Mouse (Mus musculus) limb, embryonic 14.5 days (tissue): ENCODE data around the gene Fus. TPM values are rescaled to one million over a fixed set of nuclear protein-coding genes. Genes with fewer than 3 reads are reported as not detected.
"Not testable (repeated sequence)": the region's sequence is repeated elsewhere in the genome, so short reads cannot be mapped to it uniquely, and the experiment has no call there.

ENCODE experiments used
- ATAC-seq: fragments of 200-750 bp; cut with Nextera tagmentation; 2 replicates; pipeline ENCODE4 v1.8.0; 2017; ENCODE audit warnings: low read depth, moderate number of reproducible peaks, moderate TSS enrichment; ENCODE audit not compliant: low FRiP score
- DNase-seq: peaks from one replicate; pipeline ENCODE4 v3.0.0-alpha.2; 2015; ENCODE audit warnings: low spot score
- H3K27ac ChIP-seq: fragments of 300-500 bp; sonication (generic); replicated peaks from 2 replicates; pipeline ENCODE4 v1.5.1; 2014; ENCODE audit warnings: low read depth, mild to moderate bottlenecking, low read length, moderate library complexity, mixed read lengths
- H3K27me3 ChIP-seq: fragments of 300-500 bp; sonication (generic); 2 replicates; pipeline ENCODE4 v1.6.1; 2014; ENCODE audit warnings: low read length, mixed read lengths; ENCODE audit not compliant: control insufficient read depth, insufficient read depth
- H3K36me3 ChIP-seq: fragments of 300-500 bp; sonication (generic); 2 replicates; pipeline ENCODE4 v1.6.1; 2014; ENCODE audit warnings: mild to moderate bottlenecking, low read length, moderate library complexity, mixed read lengths; ENCODE audit not compliant: control insufficient read depth, insufficient read depth
- H3K4me1 ChIP-seq: fragments of 300-500 bp; sonication (generic); 2 replicates; pipeline ENCODE4 v1.6.1; 2014; ENCODE audit warnings: antibody characterized with exemption, low read length, mixed read lengths; ENCODE audit not compliant: control insufficient read depth, insufficient read depth
- H3K4me2 ChIP-seq: fragments of 300-500 bp; sonication (generic); replicated peaks from 2 replicates; pipeline ENCODE4 v1.6.1; 2014; ENCODE audit warnings: low read depth, mild to moderate bottlenecking, low read length, moderate library complexity; ENCODE audit not compliant: severe bottlenecking
- H3K4me3 ChIP-seq: fragments of 300-500 bp; sonication (generic); replicated peaks from 2 replicates; pipeline ENCODE4 v1.5.1; 2014; ENCODE audit warnings: low read length
- H3K9ac ChIP-seq: fragments of 300-500 bp; sonication (generic); 2 replicates; pipeline ENCODE4 v1.6.1; 2014; ENCODE audit warnings: mild to moderate bottlenecking, low read depth, low read length, moderate library complexity; ENCODE audit not compliant: severe bottlenecking
- H3K9me3 ChIP-seq: fragments of 300-500 bp; sonication (generic); 2 replicates; pipeline ENCODE4 v1.6.1; 2016; ENCODE audit warnings: low read length; ENCODE audit not compliant: control insufficient read depth
- POLR2A ChIP-seq: fragments of 200-500 bp; IDR thresholded peaks from 2 replicates; pipeline ENCODE4 v1.8.0; 2012; ENCODE audit warnings: inconsistent platforms, mild to moderate bottlenecking, moderate library complexity, borderline replicate concordance; ENCODE audit not compliant: insufficient read depth, insufficient read length; ENCODE audit errors: extremely low read depth
- WGBS: fragments of 180-500 bp; shearing (Covaris S2); extraction: QIAGEN DNeasy Blood & Tissue Kit; methylation state at CpG from one replicate; pipeline ENCODE4 v1.1.7; 2014; 5-methylcytosine and 5-hydroxymethylcytosine counted together
- polyA plus RNA-seq, 2 experiments: library from polyadenylated mRNA; depleted of rRNA in 1 of 2; stranded (reverse) in 1 of 2; unstranded in 1 of 2; fragments of >200 nt; fragmentation: Nextera tagmentation in 1 of 2; extraction: Ambion mirVana in 1 of 2; gene quantifications; 2 replicates each; pipeline versions ENCODE4 v1.2.1 to v1.2.3; 2012 to 2014

The Fus gene
- polyA plus RNA-seq, 2 experiments: 60.9 to 999 TPM

DNA sequence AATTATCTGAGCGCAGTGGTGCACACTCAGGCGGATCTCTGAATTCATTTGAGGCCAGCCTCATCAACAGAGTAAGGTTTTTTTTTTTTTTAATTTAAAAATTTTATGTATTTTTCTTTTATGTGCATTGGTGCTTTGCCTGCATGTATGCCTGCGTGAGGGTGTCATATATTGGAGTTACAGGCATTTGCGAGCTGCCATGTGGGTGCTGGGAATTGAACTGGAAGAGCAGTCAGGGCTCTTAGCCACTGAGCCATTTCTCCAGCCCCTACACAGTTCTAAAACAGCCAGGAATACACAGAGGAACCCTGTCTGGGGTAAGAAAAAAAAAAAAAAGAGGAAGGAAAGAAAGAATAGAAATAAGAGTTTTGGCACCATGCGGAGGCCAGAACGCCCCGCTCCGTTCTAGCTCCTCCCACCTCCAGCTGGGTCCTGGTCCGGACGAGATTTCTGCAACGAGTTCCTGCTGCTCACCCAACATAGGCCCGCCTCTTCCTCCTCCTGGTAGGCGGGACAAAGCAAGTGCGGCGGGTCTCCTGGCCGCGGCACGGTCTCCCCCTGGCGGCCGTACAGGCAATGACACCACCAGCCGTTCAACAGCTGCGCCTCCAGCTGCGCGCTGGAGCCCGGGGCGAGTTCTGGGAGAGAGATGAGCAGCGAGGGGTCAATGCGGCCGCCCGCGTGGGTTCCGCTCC is 32.1 kb upstream of the Fus start:
- H3K4me3 ChIP-seq: peak overlapping the region; percentile 76
- peak; percentile 95 for DNase-seq
- H3K9ac ChIP-seq: peak overlapping the region; percentile 75
- peak; percentile 96 for ATAC-seq
- 0 out of 2 replicates have a peak, but pooled peaks have one; percentile 64 for TF ChIP-seq POLR2A
- H3K4me2 ChIP-seq: peak overlapping the region; percentile 94
- H3K27me3 ChIP-seq: peaks cover 3% of the 10 kb centered on the region
- H3K36me3 ChIP-seq: no peaks in the 10 kb centered on the region
- 0 out of 2 replicates have a peak, but pooled peaks cover 8% of the 10 kb centered on the region for H3K4me1 ChIP-seq
- H3K27ac ChIP-seq: peak overlapping the region; percentile 79
- H3K9me3 ChIP-seq: no peaks in the 10 kb centered on the region
- 7% methylated on average over 23 of the region's 32 CpGs for WGBS

DNA sequence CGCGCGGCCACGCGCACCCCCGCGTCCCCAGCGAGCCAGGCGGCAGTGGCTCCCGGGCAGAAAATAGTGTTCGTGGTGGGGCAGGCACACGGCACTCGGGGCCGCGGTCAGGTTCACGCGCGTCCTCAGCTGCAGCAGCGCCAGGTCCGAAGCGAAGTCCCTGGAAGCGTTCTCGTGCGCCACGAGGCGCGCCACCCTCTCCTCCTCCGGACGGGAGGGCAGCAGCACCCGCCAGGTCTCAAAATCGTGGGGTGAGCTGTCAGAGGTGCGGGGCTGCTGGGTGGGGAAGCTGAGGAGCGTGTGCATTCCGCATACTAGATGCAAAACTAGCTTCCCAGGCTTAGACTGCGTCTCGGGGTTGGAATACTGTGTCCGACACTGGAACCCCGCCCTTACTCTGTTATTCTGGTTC is 31.5 kb upstream of the Fus start:
- ATAC-seq (peak; percentile 37), DNase-seq (no peak)
- Histone ChIP-seq H3K27ac (peak overlapping the region; percentile 79), H3K4me1 (0 out of 2 replicates have a peak, but pooled peaks cover 8% of the 10 kb centered on the region), H3K4me2 (peak overlapping the region; percentile 94), H3K4me3 (peak overlapping the region; percentile 76), H3K36me3 (no peaks in the 10 kb centered on the region), H3K9ac (peak overlapping the region; percentile 75), H3K27me3 (no peaks in the 10 kb centered on the region), H3K9me3 (no peaks in the 10 kb centered on the region)
- under 1% methylated on average over 28 of the region's 38 CpGs for WGBS
- 0 out of 2 replicates have a peak, but pooled peaks have one; percentile 5 for TF ChIP-seq POLR2A

GRCm38 (mm10) chr7:127936216-127936884 is 30.9 kb upstream of the Fus start:
- TF ChIP-seq POLR2A: no peak
- no peak overlapping the region for H3K27ac ChIP-seq
- 59% methylated on average over 18 of the region's 18 CpGs for WGBS
- ATAC-seq (no peak), DNase-seq (no peak)
- peak overlapping the region; percentile 94 for H3K4me2 ChIP-seq
- H3K27me3 ChIP-seq: no peaks in the 10 kb centered on the region
- 0 out of 2 replicates have a peak, but pooled peaks cover 8% of the 10 kb centered on the region for H3K4me1 ChIP-seq
- no peaks in the 10 kb centered on the region for H3K9me3 ChIP-seq
- no peaks in the 10 kb centered on the region for H3K36me3 ChIP-seq
- H3K4me3 ChIP-seq: peak overlapping the region; percentile 76
- H3K9ac ChIP-seq: peak overlapping the region; percentile 75

DNA sequence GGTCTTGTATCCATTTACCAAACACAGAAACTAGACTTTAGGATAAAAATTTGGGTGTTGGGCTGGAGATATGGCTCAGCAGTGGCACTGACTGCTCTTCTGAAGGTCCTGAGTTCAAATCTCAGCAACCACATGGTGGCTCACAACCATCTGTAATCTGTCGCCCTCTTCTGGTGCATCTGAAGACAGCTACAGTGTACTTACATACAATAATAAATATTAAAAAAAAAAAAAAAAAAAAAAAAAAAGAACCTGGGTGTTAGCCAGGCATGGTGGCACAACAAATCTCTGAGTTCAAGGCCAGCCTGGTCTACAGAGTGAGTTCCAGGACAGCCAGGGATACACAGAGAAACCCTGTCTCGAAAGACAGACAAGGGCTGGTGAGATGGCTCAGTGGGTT is 25.2 kb upstream of the Fus start:
- H3K4me3 ChIP-seq, H3K4me1 ChIP-seq, H3K4me2 ChIP-seq, ATAC-seq, H3K9ac ChIP-seq, H3K36me3 ChIP-seq, H3K27ac ChIP-seq, H3K9me3 ChIP-seq, DNase-seq: not testable (repeated sequence)
- WGBS: 60% methylated on average over 2 of the region's 2 CpGs
- peaks cover 26% of the 10 kb centered on the region; the same call in 1 of the 2 replicates for H3K27me3 ChIP-seq

- 8% methylated on average over 23 of the region's 23 CpGs for WGBS
- H3K4me1 ChIP-seq: no peaks in the 10 kb centered on the region
- no peak for TF ChIP-seq POLR2A
- H3K9me3 ChIP-seq: no peaks in the 10 kb centered on the region
- no peak overlapping the region for H3K27ac ChIP-seq
- 0 out of 2 replicates have a peak overlapping the region, but pooled peaks have one; percentile 13 for H3K4me2 ChIP-seq
- peak overlapping the region; percentile 7; the same call in 1 of the 2 replicates for H3K4me3 ChIP-seq
- H3K9ac ChIP-seq: no peak overlapping the region
- ATAC-seq: no peak
- no peaks in the 10 kb centered on the region for H3K36me3 ChIP-seq
- peaks cover 26% of the 10 kb centered on the region; the same call in 1 of the 2 replicates for H3K27me3 ChIP-seq
- DNase-seq: no peak
These were observed 22.6 kb upstream of the Fus start for GRCm38 (mm10) chr7:127944614-127945013.
